Mouse (Mus musculus) spleen, adult 2 months (tissue): ENCODE data around the gene Patl1. TPM values are rescaled to one million over a fixed set of nuclear protein-coding genes. Genes with fewer than 3 reads are reported as not detected.
"Not testable (repeated sequence)": the region's sequence is repeated elsewhere in the genome, so short reads cannot be mapped to it uniquely, and the experiment has no call there.

Experiments used
- DNase-seq, 2 experiments: peaks; one replicate each; pipeline versions ENCODE4 v3.0.0 to v3.0.0-alpha.2; 2012 to 2021; ENCODE audit warnings: low spot score in 2 of 2, low read depth in 1 of 2
- H3K27ac ChIP-seq: fragments of 200-500 bp; 2 replicates; pipeline ENCODE4 v1.5.1; 2012; ENCODE audit warnings: low read length, inconsistent platforms; ENCODE audit not compliant: insufficient read depth
- H3K27me3 ChIP-seq: fragments of 200-500 bp; 2 replicates; pipeline ENCODE4 v1.6.1; 2012; ENCODE audit warnings: mild to moderate bottlenecking, moderate library complexity, low read length, inconsistent platforms; ENCODE audit not compliant: control insufficient read depth, insufficient read depth
- H3K36me3 ChIP-seq: fragments of 200-500 bp; 2 replicates; pipeline ENCODE4 v1.6.1; 2012; ENCODE audit warnings: mild to moderate bottlenecking, low read length, inconsistent platforms; ENCODE audit not compliant: control insufficient read depth, insufficient read depth
- H3K4me1 ChIP-seq: fragments of 200-500 bp; 2 replicates; pipeline ENCODE4 v1.6.1; 2011; ENCODE audit warnings: inconsistent platforms; ENCODE audit not compliant: control insufficient read depth, insufficient read depth, insufficient read length
- H3K4me3 ChIP-seq: fragments of 200-500 bp; 2 replicates; pipeline ENCODE4 v1.5.1; 2011; ENCODE audit warnings: mild to moderate bottlenecking, inconsistent platforms; ENCODE audit not compliant: insufficient read depth, insufficient read length; ENCODE audit errors: extremely low read depth
- CTCF ChIP-seq: fragments of 200-500 bp; IDR thresholded peaks from 2 replicates; pipeline ENCODE4 v1.5.1; 2011; ENCODE audit warnings: mild to moderate bottlenecking, inconsistent platforms; ENCODE audit not compliant: insufficient read depth, insufficient read length, insufficient replicate concordance; ENCODE audit errors: extremely low read depth
- POLR2A ChIP-seq: fragments of 200-500 bp; IDR thresholded peaks from 2 replicates; pipeline ENCODE4 v1.6.1; 2011; ENCODE audit warnings: low read depth, low read length, inconsistent platforms
- WGBS: fragments of 180-500 bp; shearing (Covaris S2); methylation state at CpG from one replicate; pipeline ENCODE4 v1.1.7; 2018; 5-methylcytosine and 5-hydroxymethylcytosine counted together
- polyA plus RNA-seq: library from polyadenylated mRNA; depleted of rRNA; stranded (reverse); fragments of >200 nt; gene quantifications from 2 replicates; pipeline ENCODE4 v1.2.3, GENCODE M21; 2012

The Patl1 gene
- polyA plus RNA-seq, 1 experiment: 12.6 TPM

DNA sequence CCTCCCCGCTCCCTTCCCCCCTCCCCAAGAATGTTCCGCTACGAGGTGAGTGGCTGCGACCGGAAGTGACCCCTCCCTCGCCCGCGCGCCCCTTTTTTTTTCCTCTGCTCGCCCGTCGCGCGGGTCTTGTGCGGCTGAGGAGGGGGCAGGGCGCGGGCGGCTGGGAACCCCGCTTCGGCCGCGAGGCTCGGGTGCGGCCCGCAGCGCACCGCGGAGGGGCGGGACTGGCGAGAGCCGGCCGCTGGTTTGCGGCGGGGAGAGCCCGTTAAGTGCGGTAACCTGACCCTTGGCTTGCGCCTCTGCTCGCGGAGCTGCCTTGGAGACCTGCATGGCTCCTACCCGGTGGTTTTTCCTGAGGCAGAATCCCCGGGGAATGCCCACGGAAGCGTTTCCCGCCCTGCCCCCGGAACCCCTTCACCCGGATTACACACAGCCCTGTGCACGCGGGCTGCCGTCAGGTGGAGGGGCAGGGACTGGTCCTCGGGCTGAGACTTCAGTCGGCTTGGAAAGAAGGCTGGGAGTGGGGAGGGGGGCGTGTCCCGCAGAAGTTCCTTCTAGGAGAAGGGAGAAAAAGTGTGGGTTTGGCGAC lies 428 bp downstream of the Patl1 start:
- Histone ChIP-seq H3K4me1 (peaks cover 3% of the 10 kb centered on the region), H3K4me3 (peak overlapping the region; percentile 88), H3K27me3 (no peaks in the 10 kb centered on the region), H3K27ac (peak overlapping the region; percentile 75), H3K36me3 (peaks cover 4% of the 10 kb centered on the region; the same call in 1 of the 2 replicates)
- DNase-seq: peak; percentile 5 to 33
- TF ChIP-seq POLR2A (no peak), CTCF (no peak)
- under 1% methylated on average over 40 of the region's 54 CpGs for WGBS

DNA sequence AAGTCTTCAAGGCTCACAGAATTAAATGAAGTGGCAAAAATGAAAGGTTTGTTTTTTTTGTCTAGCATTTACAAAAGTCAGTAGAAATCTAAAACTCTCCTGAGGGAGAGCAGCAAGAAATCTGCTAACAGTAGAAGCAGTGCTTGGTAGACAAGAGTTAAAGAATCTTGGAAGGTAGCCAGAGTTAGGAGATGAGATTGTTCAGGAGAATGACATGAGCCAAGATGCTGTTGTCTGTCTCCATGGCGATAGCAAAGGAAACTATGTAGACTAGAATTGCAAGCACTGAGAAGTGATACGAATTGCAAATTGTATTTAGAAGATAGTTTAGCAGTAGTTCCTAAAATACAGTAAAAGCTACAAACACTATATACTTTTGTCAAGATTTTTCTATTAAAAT lies 3.6 kb downstream of the Patl1 start:
- 66% methylated on average over 2 of the region's 2 CpGs for WGBS
- Histone ChIP-seq H3K27ac (no peak overlapping the region), H3K27me3 (no peaks in the 10 kb centered on the region), H3K36me3 (peaks cover 10% of the 10 kb centered on the region), H3K4me3 (no peak overlapping the region), H3K4me1 (peaks cover 3% of the 10 kb centered on the region)
- TF ChIP-seq CTCF (no peak), POLR2A (no peak)
- no peak for DNase-seq

DNA sequence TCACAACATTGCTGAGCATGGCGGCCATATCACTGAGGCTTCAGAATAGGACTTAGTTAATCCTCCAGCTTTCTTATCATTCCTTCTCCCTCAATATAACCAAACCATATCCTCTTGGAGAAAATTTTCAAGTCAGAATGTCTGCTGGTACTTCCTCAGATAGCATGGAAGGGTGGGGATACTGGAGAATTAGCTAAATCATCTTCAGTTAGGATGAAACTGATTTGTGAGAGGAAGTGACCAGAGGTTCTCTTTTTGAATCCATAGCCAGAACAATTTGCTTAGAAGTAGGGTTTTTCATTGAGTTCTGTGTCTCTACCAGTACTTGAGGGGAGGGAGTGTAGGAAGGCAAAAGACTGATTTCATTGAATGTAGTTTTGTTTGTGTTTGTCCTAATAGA lies 9.9 kb downstream of the Patl1 start:
- TF ChIP-seq CTCF (no peak), POLR2A (no peak)
- Histone ChIP-seq H3K36me3 (peaks cover 39% of the 10 kb centered on the region), H3K27me3 (no peaks in the 10 kb centered on the region), H3K4me3 (no peak overlapping the region), H3K27ac (no peak overlapping the region), H3K4me1 (no peaks in the 10 kb centered on the region)
- DNase-seq: no peak
- WGBS: 97% methylated on average over 1 of the region's 1 CpGs

DNA sequence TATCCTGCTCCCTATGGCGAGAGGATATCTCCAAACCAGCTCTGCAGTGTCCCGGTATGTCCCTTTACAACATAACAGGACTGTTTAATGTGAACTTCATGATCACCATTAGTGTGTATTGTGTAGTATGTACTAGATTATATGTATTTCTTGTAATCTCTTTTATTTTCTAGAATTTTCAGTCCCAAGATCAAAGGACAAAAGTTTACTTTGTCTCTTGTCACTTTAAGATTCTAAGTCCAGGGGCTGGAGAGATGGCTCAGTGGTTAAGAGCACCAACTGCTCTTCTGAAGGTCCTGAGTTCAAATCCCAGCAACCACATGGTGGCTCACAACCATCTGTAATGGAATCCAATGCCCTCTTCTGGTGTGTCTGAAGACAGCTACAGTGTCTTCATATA lies 10.3 kb downstream of the Patl1 start:
- peaks cover 42% of the 10 kb centered on the region for H3K36me3 ChIP-seq
- DNase-seq, H3K27me3 ChIP-seq, H3K4me1 ChIP-seq, H3K27ac ChIP-seq, H3K4me3 ChIP-seq: not testable (repeated sequence)
- WGBS: 97% methylated on average over 2 of the region's 2 CpGs

DNA sequence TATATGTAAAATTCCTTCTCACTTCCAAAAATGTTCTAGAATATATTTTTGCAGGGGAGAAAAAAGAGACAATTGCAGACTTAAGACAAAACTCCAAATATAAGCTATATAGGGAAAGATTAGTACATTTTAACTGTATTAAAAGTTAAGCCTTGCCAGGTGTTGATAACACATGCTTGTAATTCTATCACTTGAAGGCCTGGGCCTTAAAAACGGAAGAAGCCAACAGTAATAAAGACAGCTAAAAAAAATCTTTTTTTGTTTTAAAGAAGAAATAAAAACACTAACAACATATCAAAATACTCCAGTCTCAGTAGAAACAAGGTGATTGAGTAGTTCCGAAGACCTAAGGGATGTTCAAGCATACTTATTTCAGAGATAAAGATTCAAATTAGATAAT lies 14.2 kb downstream of the Patl1 start:
- H3K4me3 ChIP-seq: no peak overlapping the region
- H3K36me3 ChIP-seq: peaks cover 50% of the 10 kb centered on the region
- TF ChIP-seq POLR2A (no peak), CTCF (no peak)
- 90% methylated on average over 2 of the region's 2 CpGs for WGBS
- no peaks in the 10 kb centered on the region for H3K27me3 ChIP-seq
- H3K4me1 ChIP-seq: no peaks in the 10 kb centered on the region
- no peak for DNase-seq
- H3K27ac ChIP-seq: no peak overlapping the region

DNA sequence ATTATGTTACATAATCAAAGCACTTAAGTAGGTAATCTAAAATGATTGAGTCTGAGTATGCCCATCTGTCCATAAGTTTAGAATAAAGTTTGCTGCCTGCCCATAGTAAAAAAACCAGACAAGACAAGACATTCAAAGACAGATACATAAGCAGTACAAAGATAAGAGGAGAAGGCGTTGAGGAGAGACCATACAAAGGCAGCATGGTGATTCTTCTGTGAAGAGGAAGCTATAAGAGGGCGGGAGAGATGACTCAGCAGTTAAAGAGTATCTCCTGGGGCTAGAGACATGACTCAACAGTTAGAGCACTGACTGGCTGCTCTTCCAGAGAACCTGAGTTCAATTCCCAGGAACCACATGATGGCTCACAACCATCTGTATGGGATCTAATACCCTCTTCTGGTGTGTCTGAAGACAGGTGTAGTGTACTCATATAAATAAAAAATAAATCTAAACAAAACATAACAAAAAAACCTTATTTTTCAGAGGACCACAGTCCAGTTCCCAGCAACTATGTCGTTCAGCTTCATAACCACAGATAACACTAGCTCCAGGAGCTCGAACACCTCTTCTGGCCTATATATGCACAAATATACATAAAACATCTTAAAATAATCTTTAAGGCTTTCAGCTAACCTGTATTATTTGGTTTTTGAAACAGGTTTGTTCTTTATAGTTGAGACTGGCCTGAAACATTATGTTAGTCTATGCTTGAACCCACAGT lies 16.0 kb downstream of the Patl1 start:
- peaks cover 50% of the 10 kb centered on the region for H3K36me3 ChIP-seq
- H3K4me3 ChIP-seq: no peak overlapping the region
- no peak overlapping the region for H3K27ac ChIP-seq
- no peak for DNase-seq
- TF ChIP-seq CTCF (no peak), POLR2A (no peak)
- no peaks in the 10 kb centered on the region for H3K27me3 ChIP-seq
- 81% methylated on average over 4 of the region's 4 CpGs for WGBS
- H3K4me1 ChIP-seq: no peaks in the 10 kb centered on the region

DNA sequence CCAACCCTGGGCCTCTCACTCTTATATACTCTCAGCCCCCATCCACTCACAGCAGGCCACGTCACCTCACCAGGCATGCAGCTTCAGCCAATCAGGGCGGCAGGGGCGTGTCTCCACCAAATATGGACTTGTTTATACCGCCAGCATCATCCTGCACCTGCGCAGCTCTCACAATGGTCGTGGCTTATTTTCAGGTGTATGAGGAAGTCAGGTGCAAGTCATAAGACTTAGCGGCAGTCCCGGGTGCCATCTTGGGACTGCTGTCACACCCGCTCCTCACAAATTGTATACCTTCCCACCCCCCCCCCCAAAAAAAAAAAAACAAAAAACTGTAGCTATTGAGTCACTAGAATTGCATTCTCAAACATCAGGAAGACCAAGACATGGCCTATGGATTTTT lies 34.3 kb downstream of the Patl1 start:
- H3K27me3 ChIP-seq, H3K4me3 ChIP-seq, H3K4me1 ChIP-seq, DNase-seq, H3K27ac ChIP-seq: not testable (repeated sequence)
- 96% methylated on average over 9 of the region's 9 CpGs for WGBS
- H3K36me3 ChIP-seq: peaks cover 22% of the 10 kb centered on the region
